Mouse (Mus musculus) embryonic stem cell, embryonic (primary cell): ENCODE data around the gene Msantd3.

Source experiments
- CTCF ChIA-PET, 4 experiments: fragments of 300-600 bp in 2 of 4; fragments of 350-600 bp in 2 of 4; sonication (Branson Sonifier 250); formaldehyde crosslinking; loops; one replicate each; lab custom pipeline; 2022; ENCODE audit warnings: inconsistent platforms in 2 of 4; lab: Charles Lee
- POLR2A ChIA-PET, 4 experiments: fragments of 300-600 bp in 2 of 4; fragments of 350-600 bp in 2 of 4; sonication (Branson Sonifier 250); formaldehyde crosslinking; loops; one replicate each; lab custom pipeline; 2022; ENCODE audit warnings: antibody characterized with exemption in 4 of 4, inconsistent platforms in 1 of 4; lab: Charles Lee

Msantd3 gene

DNA sequence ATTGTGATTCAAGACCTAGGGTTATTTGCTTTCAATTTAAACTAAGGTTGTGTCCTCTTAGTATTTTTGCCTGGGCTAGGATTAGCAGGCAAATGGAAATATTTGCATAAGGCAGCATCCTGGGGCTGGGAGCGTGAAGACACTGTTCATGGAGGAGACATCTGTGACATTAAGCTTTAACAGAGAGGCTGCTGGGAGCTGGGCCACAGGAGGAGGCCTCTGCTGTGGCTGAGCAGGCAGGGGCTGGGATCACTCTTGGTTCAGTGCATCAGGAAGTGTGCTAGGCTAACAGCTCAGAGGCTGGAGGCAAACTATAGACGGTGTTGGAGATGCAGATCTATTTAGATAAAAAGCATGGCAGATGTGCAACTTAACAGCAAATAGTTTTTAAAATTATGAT is 43.2 kb downstream of the Msantd3 start:
- ChIA-PET POLR2A (interaction anchor here in 3 of 4 experiments (0.6 to 6.9 kb wide), 9 partner anchors 9 to 40 kb away, joined by 3 to 105 read pairs (median 4); no protein-coding TSS in a partner anchor), CTCF (interaction anchor here in 2 of 4 experiments (0.7 to 0.8 kb wide), 2 partner anchors 98 to 450 kb away, joined by 3 to 4 read pairs; no protein-coding TSS in a partner anchor)

GRCm38 (mm10) chr4:48584421-48585240 is 44.9 kb downstream of the Msantd3 start, which contains the start of gene Tmeff1:
Gene Tmeff1 (plus strand): TSS chr4:48585174.
- CTCF ChIA-PET, result interaction anchor here in 3 of 4 experiments (0.6 to 1.5 kb wide), 6 partner anchors 14 to 1147 kb away, joined by 3 to 6 read pairs (median 3); no protein-coding TSS in a partner anchor
- POLR2A ChIA-PET, result interaction anchor here (0.6 to 6.9 kb wide), 77 partner anchors 8 to 1233 kb away, joined by 3 to 105 read pairs (median 5); partner anchors contain the start of genes Tex10 (in 3 of the 4), Alg2 (in 1 of the 4), Erp44 (in 1 of the 4) and Invs (in 1 of the 4)

GRCm38 (mm10) chr4:48585241-48586098 is 45.7 kb downstream of the Msantd3 start:
- ChIA-PET POLR2A (interaction anchor here (0.5 to 6.9 kb wide), 88 partner anchors 8 to 1234 kb away, joined by 3 to 105 read pairs (median 5); partner anchors contain the start of genes Tex10 (in 3 of the 4), Alg2 (in 1 of the 4), Erp44 (in 1 of the 4) and Invs (in 1 of the 4)), CTCF (interaction anchor here in 1 of 4 experiments (0.8 to 1.5 kb wide), 8 partner anchors 9 to 95 kb away, joined by 3 to 6 read pairs (median 3); no protein-coding TSS in a partner anchor)

- POLR2A ChIA-PET, result interaction anchor here (0.5 to 6.9 kb wide), 57 partner anchors 8 to 1112 kb away, joined by 3 to 105 read pairs (median 7); partner anchors contain the start of genes Tex10 (in 2 of the 4), Alg2 (in 1 of the 4), Erp44 (in 1 of the 4) and Invs (in 1 of the 4)
- CTCF ChIA-PET, result interaction anchor here in 3 of 4 experiments (0.6 to 1.4 kb wide), 7 partner anchors 10 to 1962 kb away, joined by 3 to 4 read pairs (median 3); no protein-coding TSS in a partner anchor
These were observed 46.5 kb downstream of the Msantd3 start for GRCm38 (mm10) chr4:48586099-48586821.

DNA sequence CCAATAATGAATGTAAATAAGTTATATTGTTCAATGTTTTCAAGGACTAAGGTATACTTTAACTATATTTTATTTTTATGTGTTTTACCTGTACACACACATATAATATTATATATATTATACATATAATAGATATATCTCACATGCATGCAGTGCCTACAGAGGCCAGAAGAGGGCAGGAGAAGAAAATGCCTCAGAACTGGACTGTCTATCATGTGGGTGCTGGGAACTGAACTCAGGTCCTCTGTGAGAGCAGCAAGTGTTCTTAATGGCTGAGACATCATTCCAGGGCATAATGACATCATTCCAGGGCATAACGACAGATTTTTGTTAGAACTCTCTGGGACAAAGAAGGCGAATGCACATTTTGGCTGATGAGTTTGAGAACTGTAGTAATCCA is 47.8 kb downstream of the Msantd3 start:
- ChIA-PET CTCF (interaction anchor here in 2 of 4 experiments (0.7 to 1.4 kb wide), 3 partner anchors 15 to 548 kb away, joined by 3 read pairs; no protein-coding TSS in a partner anchor), POLR2A (interaction anchor here in 3 of 4 experiments (0.7 to 6.9 kb wide), 23 partner anchors 9 to 489 kb away, joined by 3 to 105 read pairs (median 9); partner anchors contain the start of genes Msantd3 (in 1 of the 3) and Tex10 (in 1 of the 3))

DNA sequence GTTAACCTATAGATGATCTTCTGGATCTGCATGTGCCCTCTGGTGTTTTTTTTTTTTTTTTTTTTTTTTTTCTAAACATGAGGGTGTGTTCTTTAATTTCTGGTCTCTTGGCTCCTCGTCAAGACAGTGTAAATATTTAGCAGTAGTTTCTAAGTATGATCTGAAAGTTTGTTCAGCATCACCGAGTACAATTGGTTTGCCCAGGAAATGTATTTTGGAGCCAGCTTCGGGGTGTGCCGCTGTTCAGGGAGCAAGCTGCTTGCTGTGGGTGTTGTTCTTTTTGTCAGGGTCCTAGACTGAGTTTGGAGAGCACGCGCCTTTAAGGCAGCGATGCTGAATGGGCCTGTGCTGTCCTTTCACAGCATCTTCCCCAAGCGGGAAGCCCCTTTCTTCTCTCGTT is 48.8 kb downstream of the Msantd3 start:
- POLR2A ChIA-PET, result interaction anchor here in 3 of 4 experiments (0.5 to 6.9 kb wide), 15 partner anchors 8 to 116 kb away, joined by 3 to 105 read pairs (median 4); partner anchors contain the start of gene Tex10 (in 1 of the 3)
- CTCF ChIA-PET, result interaction anchor here in 2 of 4 experiments (0.6 to 0.7 kb wide), 2 partner anchors 9 to 12 kb away, joined by 3 to 4 read pairs; no protein-coding TSS in a partner anchor

GRCm38 (mm10) chr4:48590862-48591261 is 51.1 kb downstream of the Msantd3 start:
- CTCF ChIA-PET, result no interaction called here
- POLR2A ChIA-PET, result interaction anchor here in 2 of 4 experiments (0.6 to 1.2 kb wide), 3 partner anchors 20 to 311 kb away, joined by 3 read pairs; partner anchors contain the start of genes Erp44 (in 1 of the 2) and Invs (in 1 of the 2)

DNA sequence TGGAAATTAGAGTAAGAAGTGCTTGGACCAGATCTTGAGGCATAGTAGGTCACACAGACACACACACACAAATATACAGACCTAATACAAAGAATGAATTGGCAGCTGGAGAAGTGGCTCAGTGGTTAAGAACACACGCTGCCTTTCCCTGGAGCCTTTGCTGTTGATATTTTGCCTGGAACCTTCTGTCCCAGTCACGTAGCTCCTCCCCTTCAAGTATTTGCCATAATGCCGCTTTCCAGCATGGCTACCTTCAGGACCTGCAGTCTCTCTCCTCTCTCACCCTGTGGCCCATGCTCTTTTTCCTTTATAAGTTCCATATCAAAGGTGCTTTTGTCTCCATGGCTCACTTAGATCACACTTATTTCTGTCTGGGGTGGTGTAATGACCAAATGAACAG is 51.7 kb downstream of the Msantd3 start:
- ChIA-PET POLR2A (interaction anchor here in 3 of 4 experiments (0.6 to 1.5 kb wide), 6 partner anchors 9 to 549 kb away, joined by 3 read pairs; partner anchors contain the start of genes Erp44 (in 1 of the 3) and Invs (in 1 of the 3)), CTCF (no interaction called here)

DNA sequence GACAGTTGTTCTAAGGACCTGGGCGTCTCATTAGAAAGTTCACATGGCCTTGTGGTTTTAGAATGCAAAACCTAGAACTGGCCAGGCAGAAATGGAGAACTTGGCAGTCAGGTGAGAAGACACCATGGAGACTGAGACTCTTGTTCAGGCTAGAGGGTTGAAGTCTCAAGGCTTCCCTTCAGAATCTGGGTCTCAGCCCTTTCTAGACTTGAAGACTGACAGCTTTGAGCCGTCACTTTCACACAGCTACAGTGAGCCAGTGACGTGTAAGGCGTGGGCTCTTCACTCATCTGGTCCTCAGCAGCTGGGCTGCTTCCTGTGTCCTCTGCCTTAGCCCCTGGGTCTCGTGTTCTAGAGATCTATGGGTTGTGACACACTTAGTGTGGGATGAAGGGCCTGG is 52.6 kb downstream of the Msantd3 start:
- ChIA-PET CTCF (no interaction called here), POLR2A (interaction anchor here in 3 of 4 experiments (0.5 to 1.5 kb wide), 4 partner anchors 19 to 549 kb away, joined by 3 to 5 read pairs (median 4); no protein-coding TSS in a partner anchor)

- ChIA-PET POLR2A (interaction anchor here in 1 of 4 experiments (1.5 to 1.8 kb wide), 2 partner anchors 19 to 30 kb away, joined by 3 to 5 read pairs; no protein-coding TSS in a partner anchor), CTCF (interaction anchor here in 1 of 4 experiments (0.6 kb wide), 1 partner anchor 88 kb away, joined by 7 read pairs; no protein-coding TSS in a partner anchor)
These were observed 53.1 kb downstream of the Msantd3 start for GRCm38 (mm10) chr4:48592844-48593243.

- ChIA-PET POLR2A (interaction anchor here (0.6 to 2.7 kb wide), 9 partner anchors 8 to 365 kb away, joined by 3 to 7 read pairs (median 4); partner anchors contain the start of gene Tmeff1 (in 2 of the 4)), CTCF (no interaction called here)
These were observed 56.4 kb downstream of the Msantd3 start for GRCm38 (mm10) chr4:48596111-48596510.

DNA sequence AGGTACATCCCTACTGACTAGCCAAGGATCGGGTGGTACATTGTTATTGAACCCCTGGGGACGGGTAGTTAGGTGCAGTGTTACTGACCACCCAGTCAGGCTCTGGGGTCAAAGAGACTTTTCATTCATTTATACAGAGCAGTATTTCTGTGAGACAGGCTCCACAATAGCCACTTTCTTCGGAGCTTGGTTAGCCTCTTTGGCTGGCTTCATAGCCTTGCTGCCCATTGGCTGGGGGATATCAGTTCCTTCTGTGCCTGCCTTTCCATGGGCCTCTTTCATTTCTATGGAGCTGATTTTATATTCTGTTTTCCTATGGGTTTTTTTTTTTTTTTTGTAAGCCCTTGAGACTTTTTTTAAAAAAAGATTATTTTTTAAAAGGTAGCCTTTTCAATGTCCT is 65.9 kb downstream of the Msantd3 start:
- ChIA-PET CTCF (no interaction called here), POLR2A (interaction anchor here in 2 of 4 experiments (0.6 to 1.9 kb wide), 7 partner anchors 8 to 193 kb away, joined by 3 to 5 read pairs (median 5); partner anchors contain the start of gene Tmeff1 (in 2 of the 2))

DNA sequence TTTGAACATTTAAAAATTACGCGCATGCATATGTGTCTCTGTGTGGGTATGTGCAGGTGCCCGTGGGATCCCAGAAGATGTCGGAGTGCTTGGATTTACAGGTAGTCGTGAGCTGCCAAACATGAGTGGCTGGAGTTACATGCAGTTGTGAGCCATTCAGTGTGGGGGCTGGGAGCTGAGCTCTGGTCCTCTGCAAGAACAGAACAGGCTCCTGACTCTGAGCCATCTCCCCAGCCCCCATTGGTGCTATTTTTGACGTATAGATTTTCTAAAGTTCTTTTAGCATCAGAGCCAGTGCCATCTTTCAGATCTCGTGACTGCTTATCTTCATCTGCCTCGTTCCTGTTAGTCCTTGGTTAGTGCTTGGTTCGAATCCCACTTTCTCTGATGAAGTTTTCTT is 69.8 kb downstream of the Msantd3 start:
- ChIA-PET POLR2A (interaction anchor here in 1 of 4 experiments (1.2 kb wide), 1 partner anchor 13 kb away, joined by 5 read pairs; no protein-coding TSS in a partner anchor), CTCF (no interaction called here)

DNA sequence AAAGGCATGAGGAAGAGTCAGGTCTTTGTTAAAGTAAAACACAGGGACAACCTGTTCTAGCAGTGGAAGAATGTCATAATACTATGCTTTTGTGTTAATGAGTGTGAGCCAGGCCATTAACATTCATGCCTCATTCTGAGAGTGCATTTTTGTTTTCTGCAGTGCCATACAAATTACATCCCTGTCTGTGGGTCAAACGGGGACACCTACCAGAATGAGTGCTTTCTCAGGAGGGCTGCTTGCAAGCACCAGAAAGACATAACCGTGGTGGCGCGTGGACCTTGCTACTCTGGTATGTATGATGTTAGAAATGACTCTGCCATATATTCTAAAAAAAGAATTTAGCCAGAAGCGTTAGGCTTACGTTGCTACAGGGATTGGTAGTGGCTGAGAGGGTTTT is 70.5 kb downstream of the Msantd3 start:
- CTCF ChIA-PET, result no interaction called here

More for the DNA sequence above, 70.5 kb downstream of the Msantd3 start:
- POLR2A ChIA-PET, result interaction anchor here in 1 of 4 experiments (1.2 to 1.3 kb wide), 2 partner anchors 12 to 22 kb away, joined by 3 to 5 read pairs; no protein-coding TSS in a partner anchor
